Mouse (Mus musculus) mouse embryonic stem cell (cell line): ENCODE measurements around the gene Sgk2.

ENCODE experiments used
- in situ Hi-C, 2 experiments: fragments of 300-500 bp; cut with MboI; formaldehyde crosslinking; loops; 1 replicate in 1 of 2; 3 replicates in 1 of 2; pipeline ENCODE4 v1.14.3; 2019 to 2020; ENCODE audit warnings: low sequenced_read_pairs in 2 of 2, low pct_unique_long_range_greater_than_20kb in 1 of 2, mixed read lengths in 1 of 2; ENCODE audit not compliant: unreplicated experiment in 1 of 2

Sgk2 gene

GRCm38 (mm10) chr2:162984381-162984780 is 2.7 kb upstream of the Sgk2 start:
- in situ Hi-C loops, result loop anchor here in 1 of 2 experiments (25.0 kb wide), 1 partner anchor 353 kb away; no protein-coding TSS in a partner anchor

GRCm38 (mm10) chr2:162985923-162986322 is 1.2 kb upstream of the Sgk2 start:
- in situ Hi-C loops, result loop anchor here in 1 of 2 experiments (25.0 kb wide), 1 partner anchor 351 kb away; no protein-coding TSS in a partner anchor

GRCm38 (mm10) chr2:162986764-162987163 is 366 bp upstream of the Sgk2 start:
- in situ Hi-C loops, result loop anchor here in 1 of 2 experiments (25.0 kb wide), 1 partner anchor 351 kb away; no protein-coding TSS in a partner anchor

- in situ Hi-C loops, result loop anchor here in 1 of 2 experiments (25.0 kb wide), 1 partner anchor 349 kb away; no protein-coding TSS in a partner anchor
Observed at GRCm38 (mm10) chr2:162988235-162988634, 1.1 kb downstream of the Sgk2 start.

GRCm38 (mm10) chr2:162991394-162992083 is 4.4 kb downstream of the Sgk2 start:
- in situ Hi-C loops, result loop anchor here in 1 of 2 experiments (25.0 kb wide), 1 partner anchor 346 kb away; no protein-coding TSS in a partner anchor

- in situ Hi-C loops, result loop anchor here in 1 of 2 experiments (25.0 kb wide), 1 partner anchor 345 kb away; no protein-coding TSS in a partner anchor
Observed at GRCm38 (mm10) chr2:162992084-162992437, 4.9 kb downstream of the Sgk2 start.

- in situ Hi-C loops, result loop anchor here in 1 of 2 experiments (25.0 kb wide), 1 partner anchor 343 kb away; no protein-coding TSS in a partner anchor
Observed at GRCm38 (mm10) chr2:162993881-162994616, 6.9 kb downstream of the Sgk2 start.

GRCm38 (mm10) chr2:162998528-162999230 is 11.5 kb downstream of the Sgk2 start:
- in situ Hi-C loops, result loop anchor here in 1 of 2 experiments (25.0 kb wide), 1 partner anchor 339 kb away; no protein-coding TSS in a partner anchor

GRCm38 (mm10) chr2:162999744-163000143 is 12.6 kb downstream of the Sgk2 start:
- in situ Hi-C loops, result loop anchor here in 1 of 2 experiments (10.0 to 25.0 kb wide), 2 partner anchors 75 to 338 kb away; no protein-coding TSS in a partner anchor

- in situ Hi-C loops, result loop anchor here in 1 of 2 experiments (10.0 kb wide), 1 partner anchor 76 kb away; no protein-coding TSS in a partner anchor
Observed at GRCm38 (mm10) chr2:163001071-163001470, 13.9 kb downstream of the Sgk2 start.

- in situ Hi-C loops, result loop anchor here in 1 of 2 experiments (10.0 kb wide), 1 partner anchor 82 kb away; no protein-coding TSS in a partner anchor
Observed at GRCm38 (mm10) chr2:163007299-163007698, 20.2 kb downstream of the Sgk2 start.

GRCm38 (mm10) chr2:163016916-163017743 is 30.0 kb downstream of the Sgk2 start, which contains the start of gene Ift52:
Gene Ift52 (plus strand): TSS chr2:163017354.
- in situ Hi-C loops, result no loop called here

GRCm38 (mm10) chr2:163031289-163031688 is 44.2 kb downstream of the Sgk2 start:
- in situ Hi-C loops, result no loop called here

GRCm38 (mm10) chr2:163031757-163032156 is 44.6 kb downstream of the Sgk2 start:
- in situ Hi-C loops, result no loop called here

- in situ Hi-C loops, result no loop called here
Observed at GRCm38 (mm10) chr2:163032622-163033021, 45.5 kb downstream of the Sgk2 start.

- in situ Hi-C loops, result no loop called here
Observed at GRCm38 (mm10) chr2:163039940-163040339, 52.8 kb downstream of the Sgk2 start.

- in situ Hi-C loops, result no loop called here
Observed at GRCm38 (mm10) chr2:163048125-163048524, 61.0 kb downstream of the Sgk2 start.
